Comparison of ENCODE assay signal across 8 mouse cellular contexts in genomic region chr17:84465753-84466608, GRCm38 (mm10). TPM values are rescaled to one million over a fixed set of nuclear protein-coding genes. Genes with fewer than 3 reads are reported as not detected.
DNase-seq lines count a peak whose midpoint lies in the region; ATAC-seq and TF ChIP-seq lines count a peak whose summit lies in the region.

Thada (minus strand) TSS chr17:84466205.

- DNase-seq in MEL (ENCODE audit: low read depth, low spot score) = peak; percentile 98
- DNase-seq in cerebellum, adult 2 months = peak; percentile 96 to 98
- DNase-seq in forebrain, postnatal 0 days = peak; percentile 99
- DNase-seq in heart, postnatal 4 days = peak; percentile 99
- peak; percentile 95 to 98 for DNase-seq in layer of hippocampus, adult 8-10 months (ENCODE audit: low spot score in 2 of 2)
- DNase-seq in ovary, adult 18-20 months (ENCODE audit: low spot score) = peak; percentile 94
- DNase-seq in thymus, postnatal 0 days (ENCODE audit: low spot score) = peak; percentile 99

- TF ChIP-seq POLR2A in MEL (IDR thresholded peaks at IDR 0.05; ENCODE audit: control insufficient read depth in 1 of 2, insufficient read depth in 1 of 2, low read depth in 1 of 2, low read length in 2 of 2, poor library complexity in 1 of 2) = peak; percentile 87 to 96; a peak in 3 of 4 replicates
- TF ChIP-seq POLR2A in cerebellum, adult 2 months (IDR thresholded peaks at IDR 0.05; ENCODE audit: borderline replicate concordance, insufficient read depth, low read length) = peak; percentile 75; the same call in 1 of the 2 replicates

- peak within 1 kb of the TSS; percentile 89 for H3K9ac ChIP-seq in MEL (ENCODE audit: control insufficient read depth, low read depth, low read length, poor library complexity, severe bottlenecking)
- H3K9ac ChIP-seq in forebrain, postnatal 0 days = peak within 1 kb of the TSS; percentile 81
- H3K9ac ChIP-seq in lung, embryonic 15.5 days = peak within 1 kb of the TSS; percentile 77

- H3K9me3 ChIP-seq in MEL (replicated peaks; ENCODE audit: insufficient read depth, low read length) = no peaks in the 10 kb centered on the region
- no peaks in the 10 kb centered on the region for H3K9me3 ChIP-seq in forebrain, postnatal 0 days (ENCODE audit: low read length)
- H3K9me3 ChIP-seq in lung, embryonic 15.5 days = no peaks in the 10 kb centered on the region

- peak within 1 kb of the TSS; percentile 85 for H3K27ac ChIP-seq in MEL (ENCODE audit: control insufficient read depth, low read depth, low read length)
- peak within 1 kb of the TSS; percentile 30 for H3K27ac ChIP-seq in cerebellum, adult 2 months (ENCODE audit: insufficient read depth, low read length)
- H3K27ac ChIP-seq in forebrain, postnatal 0 days (ENCODE audit: low read depth, low read length) = peak within 1 kb of the TSS; percentile 84
- peak within 1 kb of the TSS; percentile 79 for H3K27ac ChIP-seq in lung, embryonic 15.5 days

- TF ChIP-seq RAD21 in MEL (IDR thresholded peaks at IDR 0.05; ENCODE audit: low read depth, low read length) = no peak

- peak within 1 kb of the TSS; percentile 84 to 92 for H3K4me3 ChIP-seq in MEL (ENCODE audit: control insufficient read depth in 1 of 2, insufficient read depth in 1 of 2, low read depth in 2 of 2, low read length in 2 of 2)
- peak within 1 kb of the TSS; percentile 90 for H3K4me3 ChIP-seq in cerebellum, adult 2 months (replicated peaks; ENCODE audit: insufficient read depth, low read depth, low read length)
- H3K4me3 ChIP-seq in forebrain, postnatal 0 days (ENCODE audit: low read depth, low read length) = peak within 1 kb of the TSS; percentile 80
- H3K4me3 ChIP-seq in lung, embryonic 15.5 days = peak within 1 kb of the TSS; percentile 86

- peaks cover 15% of the 10 kb centered on the region for H3K79me2 ChIP-seq in MEL (ENCODE audit: control insufficient read depth, insufficient read depth, low read length, poor library complexity)

- TF ChIP-seq CTCF in MEL (IDR thresholded peaks at IDR 0.05 in 2 of 3, conservative IDR thresholded peaks at IDR 0.05 in 1 of 3; ENCODE audit: control insufficient read depth in 1 of 3, insufficient read depth in 1 of 3, low read depth in 2 of 3, low read length in 3 of 3, poor library complexity in 1 of 3, severe bottlenecking in 1 of 3) = peak in 2 of 3 experiments; percentile 22 to 29; a peak in 3 of 6 replicates
- no peak for TF ChIP-seq CTCF in cerebellum, adult 2 months (IDR thresholded peaks at IDR 0.05; ENCODE audit: borderline replicate concordance, insufficient read depth, low read depth, low read length)
- TF ChIP-seq CTCF in forebrain, postnatal 0 days (IDR thresholded peaks at IDR 0.05; ENCODE audit: low read depth) = peak; percentile 45; the same call in 1 of the 2 replicates

- peak within 1 kb of the TSS; percentile 84 for H3K4me2 ChIP-seq in forebrain, postnatal 0 days (ENCODE audit: low read depth)
- peak within 1 kb of the TSS; percentile 89 for H3K4me2 ChIP-seq in lung, embryonic 15.5 days

- peaks cover 0 to 7% of the 10 kb centered on the region in 2 experiments; a peak in 2 of 4 replicates for H3K36me3 ChIP-seq in MEL (ENCODE audit: control insufficient read depth in 1 of 2, insufficient read depth in 2 of 2, low read length in 2 of 2)
- H3K36me3 ChIP-seq in forebrain, postnatal 0 days (ENCODE audit: insufficient read depth) = no peaks in the 10 kb centered on the region
- peaks cover 7% of the 10 kb centered on the region; the same call in 1 of the 2 replicates for H3K36me3 ChIP-seq in lung, embryonic 15.5 days

- ATAC-seq in forebrain, postnatal 0 days = peak; percentile 97
- ATAC-seq in lung, embryonic 15.5 days (ENCODE audit: borderline replicate concordance, extremely low read depth, low FRiP score, low TSS enrichment) = peak; percentile 99

- H3K4me1 ChIP-seq in MEL (ENCODE audit: control insufficient read depth in 1 of 2, insufficient read depth in 2 of 2, low read length in 2 of 2) = no peaks in the 10 kb centered on the region; a peak in 2 of 4 replicates
- H3K4me1 ChIP-seq in cerebellum, adult 2 months (ENCODE audit: control insufficient read depth, insufficient read depth, low read length) = no peaks in the 10 kb centered on the region
- H3K4me1 ChIP-seq in forebrain, postnatal 0 days (ENCODE audit: insufficient read depth) = 0 out of 2 replicates have a peak, but pooled peaks cover 5% of the 10 kb centered on the region
- peaks cover 8% of the 10 kb centered on the region for H3K4me1 ChIP-seq in lung, embryonic 15.5 days

- TF ChIP-seq EP300 in MEL (IDR thresholded peaks at IDR 0.05; ENCODE audit: low read depth in 1 of 2, low read length in 2 of 2) = no peak

- H3K27me3 ChIP-seq in MEL (ENCODE audit: control insufficient read depth in 1 of 2, insufficient read depth in 2 of 2, low read length in 2 of 2) = no peaks in the 10 kb centered on the region
- H3K27me3 ChIP-seq in cerebellum, adult 2 months (ENCODE audit: control insufficient read depth, insufficient read depth, low read length) = no peaks in the 10 kb centered on the region
- H3K27me3 ChIP-seq in forebrain, postnatal 0 days (ENCODE audit: insufficient read depth, low read length) = no peaks in the 10 kb centered on the region
- no peaks in the 10 kb centered on the region for H3K27me3 ChIP-seq in lung, embryonic 15.5 days

- under 1% methylated on average over 67 of the region's 67 CpGs for WGBS in cerebellum, adult 2 months
- WGBS in forebrain, postnatal 0 days = 2% methylated on average over 67 of the region's 67 CpGs
- under 1% methylated on average over 67 of the region's 67 CpGs for WGBS in lung, embryonic 15.5 days

TF ChIP-seq in MEL, 35 proteins besides CTCF, POLR2A, EP300 and RAD21:
- TF ChIP-seq MXI1 (IDR thresholded peaks at IDR 0.05; ENCODE audit: low read depth, low read length) = peak; percentile 99
- peak; percentile 93 for TF ChIP-seq NELFE (IDR thresholded peaks at IDR 0.05; ENCODE audit: low read depth, low read length)
- TF ChIP-seq MAFK (IDR thresholded peaks at IDR 0.05; ENCODE audit: borderline replicate concordance, low read depth, low read length) = no peak
- TF ChIP-seq TBP (IDR thresholded peaks at IDR 0.05; ENCODE audit: low read depth, low read length) = peak; percentile 95
- TF ChIP-seq SIN3A (IDR thresholded peaks at IDR 0.05; ENCODE audit: low read length) = peak; percentile 94
- TF ChIP-seq MYC (IDR thresholded peaks at IDR 0.05; ENCODE audit: low read depth, low read length) = peak; percentile 92
- no peak for TF ChIP-seq ETS1 (IDR thresholded peaks at IDR 0.05; ENCODE audit: low read depth, low read length)
- no peak for TF ChIP-seq RCOR1 (IDR thresholded peaks at IDR 0.05; ENCODE audit: low read depth, low read length)
- peak; percentile 74 for TF ChIP-seq POLR2AphosphoS2 (IDR thresholded peaks at IDR 0.05; ENCODE audit: low read length)
- TF ChIP-seq KAT2A (conservative IDR thresholded peaks at IDR 0.05; ENCODE audit: low read depth, low read length) = no peak; the same call in 1 of the 2 replicates
- 0 out of 2 replicates have a peak, but pooled peaks have one; percentile 16 for TF ChIP-seq MAZ (IDR thresholded peaks at IDR 0.05; ENCODE audit: low read depth, low read length)
- no peak for TF ChIP-seq CHD1 (IDR thresholded peaks at IDR 0.05; ENCODE audit: low read depth, low read length)
- TF ChIP-seq CHD2 (IDR thresholded peaks at IDR 0.05; ENCODE audit: low read length) = peak; percentile 96
- TF ChIP-seq UBTF (IDR thresholded peaks at IDR 0.05; ENCODE audit: borderline replicate concordance, insufficient read depth, low read depth, low read length) = no peak
- peak; percentile 83 for TF ChIP-seq HCFC1 (IDR thresholded peaks at IDR 0.05; ENCODE audit: low read depth, low read length)
- no peak for TF ChIP-seq GATA1 (IDR thresholded peaks at IDR 0.05; ENCODE audit: low read depth, low read length)
- TF ChIP-seq ELF1 (IDR thresholded peaks at IDR 0.05; ENCODE audit: low read depth, low read length) = peak; percentile 55
- TF ChIP-seq MAX (IDR thresholded peaks at IDR 0.05; ENCODE audit: low read length) = peak; percentile 91
- peak; percentile 88; the same call in 1 of the 2 replicates for TF ChIP-seq ZMIZ1 (IDR thresholded peaks at IDR 0.05; ENCODE audit: low read depth, low read length)
- TF ChIP-seq USF2 (IDR thresholded peaks at IDR 0.05; ENCODE audit: borderline replicate concordance in 1 of 2, insufficient read depth in 1 of 2, low read depth in 1 of 2, low read length in 2 of 2) = no peak
- TF ChIP-seq TCF12 (IDR thresholded peaks at IDR 0.05; ENCODE audit: low read depth, low read length) = peak; percentile 27; the same call in 1 of the 2 replicates
- TF ChIP-seq MYB (IDR thresholded peaks at IDR 0.05; ENCODE audit: low read depth, low read length) = no peak
- TF ChIP-seq TAL1 (IDR thresholded peaks at IDR 0.05; ENCODE audit: low read length) = no peak

RNA-seq across cellular contexts. Expression of gene Thada, which starts in this region (rescaled TPM):
- 17.5 and 19.8 TPM in 2 replicates for total RNA-seq in MEL (2012; rRNA removed)
- 10 to 100 TPM in 1 of 2 experiments, not detected in 1; 20.6 TPM for polyA plus RNA-seq in MEL (2012; ENCODE audit: insufficient read depth in 1 of 2, insufficient read length in 2 of 2, low read depth in 1 of 2, low replicate concordance in 2 of 2, missing spikeins in 1 of 2)
- 6.8 and 8.1 TPM in 2 replicates for polyA plus RNA-seq in cerebellum, adult 2 months (2012; rRNA removed)
- total RNA-seq in forebrain, postnatal 0 days (2014; rRNA removed) = 15.7 and 19.2 TPM in 2 replicates
- 1.6 and 2.6 TPM in 2 replicates for polyA plus RNA-seq in forebrain, postnatal 0 days (2015; fragmentation: Nextera tagmentation; extraction: Ambion mirVana)
- total RNA-seq in heart, postnatal 4 days (2021) = 10 to 100 TPM; 12.8 to 16.2 TPM
- 10 to 100 TPM; 14.7 to 20.5 (median 16.9) TPM for total RNA-seq in layer of hippocampus, adult 8-10 months (2022)
- 8.3 and 10.0 TPM in 2 replicates for polyA plus RNA-seq in lung, embryonic 15.5 days (2015; fragmentation: Nextera tagmentation; extraction: Ambion mirVana)
- 9.0 and 12.3 TPM in 2 replicates for polyA plus RNA-seq in thymus, postnatal 0 days (2015; fragmentation: Nextera tagmentation; extraction: Ambion mirVana)

Comparison
In these comparisons a context has a peak if more than half of its experiments do, and no peak if none do; other contexts are left out.
1. Peak in every context shown above with its lines: DNase-seq, ATAC-seq, H3K4me3 ChIP-seq and H3K27ac ChIP-seq.
2. H3K27ac ChIP-seq: peak in every context shown above with its lines; median percentile 85 in MEL; 84 in forebrain, postnatal 0 days; 79 in lung, embryonic 15.5 days; 30 in cerebellum, adult 2 months.